Mouse (Mus musculus): ENCODE data around the gene Rassf5.
A peak's percentile ranks its signal among the peaks of the same experiment; 100 is the strongest.
"Not testable (repeated sequence)": the region's sequence is repeated elsewhere in the genome, so short reads cannot be mapped to it uniquely, and the experiment has no call there.

Gene Rassf5

GRCm38 (mm10) chr1:131181642-131182527, 63.2 kb downstream of the Rassf5 start:
- peak; percentile 94 for DNase-seq (ENCODE audit: low read depth, low spot score)

- no peak for DNase-seq (ENCODE audit: low read depth, low spot score)
Measured at GRCm38 (mm10) chr1:131180386-131180785, 64.7 kb downstream of the Rassf5 start.

GRCm38 (mm10) chr1:131178083-131178482, 67.0 kb downstream of the Rassf5 start:
- DNase-seq (ENCODE audit: low read depth, low spot score) = no peak

- no peak for DNase-seq (ENCODE audit: low read depth, low spot score)
Measured at GRCm38 (mm10) chr1:131177249-131177648, 67.8 kb downstream of the Rassf5 start.

- DNase-seq (ENCODE audit: low read depth, low spot score) = no peak
Measured at GRCm38 (mm10) chr1:131175819-131176218, 69.2 kb downstream of the Rassf5 start.

- no peak for DNase-seq (ENCODE audit: low read depth, low spot score)
Measured at GRCm38 (mm10) chr1:131175189-131175588, 69.9 kb downstream of the Rassf5 start.

- DNase-seq (ENCODE audit: low read depth, low spot score) = no peak
Measured at GRCm38 (mm10) chr1:131174299-131174861, 70.7 kb downstream of the Rassf5 start.

GRCm38 (mm10) chr1:131173809-131174208, 71.2 kb downstream of the Rassf5 start:
- DNase-seq (ENCODE audit: low read depth, low spot score) = no peak

- no peak for DNase-seq (ENCODE audit: low read depth, low spot score)
Measured at GRCm38 (mm10) chr1:131173001-131173400, 72.1 kb downstream of the Rassf5 start.

GRCm38 (mm10) chr1:131167612-131168011, 77.4 kb downstream of the Rassf5 start:
- DNase-seq (ENCODE audit: low read depth, low spot score) = no peak

GRCm38 (mm10) chr1:131164427-131164826, 80.6 kb downstream of the Rassf5 start:
- DNase-seq (ENCODE audit: low read depth, low spot score) = no peak

GRCm38 (mm10) chr1:131161091-131161490, 84.0 kb downstream of the Rassf5 start:
- no peak for DNase-seq (ENCODE audit: low read depth, low spot score)

- not testable (repeated sequence) for DNase-seq (ENCODE audit: low read depth, low spot score)
Measured at GRCm38 (mm10) chr1:131159573-131160327, 85.3 kb downstream of the Rassf5 start.

GRCm38 (mm10) chr1:131155456-131155855, 89.6 kb downstream of the Rassf5 start:
- peak; percentile 81 for DNase-seq (ENCODE audit: low read depth, low spot score)

GRCm38 (mm10) chr1:131153018-131153629, 91.9 kb downstream of the Rassf5 start, which contains the start of gene Eif2d:
Gene Eif2d (plus strand): TSS chr1:131153181.
- DNase-seq (ENCODE audit: low read depth, low spot score) = peak; percentile 92

GRCm38 (mm10) chr1:131149496-131149895, 95.6 kb downstream of the Rassf5 start:
- no peak for DNase-seq (ENCODE audit: low read depth, low spot score)

GRCm38 (mm10) chr1:131146181-131146614, 98.9 kb downstream of the Rassf5 start:
- no peak for DNase-seq (ENCODE audit: low read depth, low spot score)

- DNase-seq (ENCODE audit: low read depth, low spot score) = not testable (repeated sequence)
Measured at GRCm38 (mm10) chr1:131145222-131145621, 99.8 kb downstream of the Rassf5 start.

- no peak for DNase-seq (ENCODE audit: low read depth, low spot score)
Measured at GRCm38 (mm10) chr1:131142472-131142871, 102.6 kb downstream of the Rassf5 start.

- no peak for DNase-seq (ENCODE audit: low read depth, low spot score)
Measured at GRCm38 (mm10) chr1:131141449-131141848, 103.6 kb downstream of the Rassf5 start.
